Mouse (Mus musculus) gastrocnemius, adult 2 months (tissue): ENCODE measurements around the gene Bckdha. TPM values are rescaled to one million over a fixed set of nuclear protein-coding genes. Genes with fewer than 3 reads are reported as not detected.

ENCODE experiments used
- DNase-seq: peaks from one replicate; pipeline ENCODE4 v3.0.0; 2022
- H3K27ac ChIP-seq: fragments of 200-600 bp; 2 replicates; pipeline ENCODE4 v1.8.1; 2022; ENCODE audit warnings: mild to moderate bottlenecking
- H3K4me3 ChIP-seq: fragments of 200-600 bp; 2 replicates; pipeline ENCODE4 v1.8.1; 2022; ENCODE audit warnings: mild to moderate bottlenecking, moderate library complexity
- CTCF ChIP-seq: fragments of 200-600 bp; IDR thresholded peaks from 2 replicates; pipeline ENCODE4 v1.8.1; 2022; ENCODE audit warnings: antibody characterized with exemption, mild to moderate bottlenecking, moderate library complexity
- intact Hi-C: fragments of 180-260 bp; cut with DNase I; formaldehyde crosslinking; loops from one replicate; pipeline ENCODE4 v1.15.1; 2025
- long read RNA-seq, 2 experiments: library from polyadenylated mRNA; stranded (forward); transcript quantifications; one replicate each; pipeline ENCODE4 v2.0.0; 2021
- total RNA-seq, 2 experiments: library from RNA; stranded (reverse); gene quantifications; 2 replicates each; pipeline ENCODE4 v1.2.3; 2021

Bckdha gene
- total RNA-seq: 100 to 1,000 TPM; 103 to 152 TPM
- long read RNA-seq, experiment 1, transcript Bckdha-201 (9 exons, 1,899 nt): major isoform, 109 of 130 reads
- long read RNA-seq, experiment 1, partial matches to known transcripts: 17 of 130 reads
- long read RNA-seq, experiment 1, other reads (novel, unspliced or antisense): 4 of 130 reads
- long read RNA-seq, experiment 2, transcript Bckdha-201 (9 exons, 1,899 nt): major isoform, 133 of 152 reads
- long read RNA-seq, experiment 2, partial matches to known transcripts: 13 of 152 reads
- long read RNA-seq, experiment 2, other reads (novel, unspliced or antisense): 6 of 152 reads

DNA sequence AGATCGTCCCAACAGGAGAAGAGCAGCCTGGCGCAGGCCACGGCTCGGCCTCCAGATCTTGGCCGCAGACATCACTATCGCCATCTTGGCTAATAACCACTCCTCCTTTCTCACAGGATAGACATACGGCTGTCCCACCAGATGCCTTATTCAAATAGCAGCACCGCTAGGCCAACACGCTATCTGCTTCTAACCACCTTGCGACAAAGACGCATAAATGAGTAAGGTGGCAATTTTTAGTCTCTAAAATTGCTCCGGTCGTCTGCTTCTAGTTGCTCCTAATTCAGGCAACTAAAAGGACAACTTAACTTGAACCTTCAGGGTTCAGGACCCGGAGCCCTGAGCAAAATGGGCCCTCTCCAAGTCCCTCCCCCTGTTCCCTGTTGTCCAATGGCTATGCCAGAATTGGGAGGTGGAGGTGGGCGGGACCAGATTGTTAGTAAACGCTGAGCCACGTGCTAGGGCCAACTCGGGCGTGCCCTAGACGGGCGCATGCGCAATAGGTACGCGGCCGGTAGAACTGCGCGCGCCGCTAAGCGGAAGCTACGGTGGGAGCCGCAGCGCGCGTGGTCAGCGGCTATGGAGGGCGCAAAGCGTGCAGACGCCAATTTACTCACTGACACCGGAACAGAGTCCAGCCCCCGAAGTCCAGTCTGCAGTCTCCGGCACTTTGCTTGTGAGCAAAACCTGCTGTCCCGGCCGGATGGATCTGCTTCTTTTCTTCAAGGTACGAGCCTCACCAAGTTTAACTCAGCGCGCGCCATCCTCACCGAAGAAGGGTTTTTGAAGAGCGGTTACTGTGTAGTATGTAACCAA is at the start of gene Bckdha, which contains the start of gene Exosc5:
Gene Bckdha, minus strand, starts transcription at position 325 of the 816 bp plus-strand sequence.
Gene Exosc5, plus strand, starts transcription at position 508 of the 816 bp plus-strand sequence.
- no peak for TF ChIP-seq CTCF
- Histone ChIP-seq H3K27ac (peak within 1 kb of the TSS; percentile 99), H3K4me3 (peak within 1 kb of the TSS; percentile 95)
- peak; percentile 100 for DNase-seq
- intact Hi-C loops: no loop called here

- no peak for TF ChIP-seq CTCF
- peak; percentile 69 for DNase-seq
- Histone ChIP-seq H3K27ac (peak overlapping the region; percentile 84), H3K4me3 (peak overlapping the region; percentile 53)
- intact Hi-C loops: loop anchor here (2.0 kb wide), 1 partner anchor 19 kb away; no protein-coding TSS in a partner anchor
Measured at GRCm38 (mm10) chr7:25707581-25708292, 49.0 kb upstream of the Bckdha start.

GRCm38 (mm10) chr7:25706578-25707170 is 47.9 kb upstream of the Bckdha start:
- intact Hi-C loops: loop anchor here (2.0 kb wide), 1 partner anchor 18 kb away; no protein-coding TSS in a partner anchor
- Histone ChIP-seq H3K27ac (peak overlapping the region; percentile 84), H3K4me3 (no peak overlapping the region)
- DNase-seq: no peak
- no peak for TF ChIP-seq CTCF

DNA sequence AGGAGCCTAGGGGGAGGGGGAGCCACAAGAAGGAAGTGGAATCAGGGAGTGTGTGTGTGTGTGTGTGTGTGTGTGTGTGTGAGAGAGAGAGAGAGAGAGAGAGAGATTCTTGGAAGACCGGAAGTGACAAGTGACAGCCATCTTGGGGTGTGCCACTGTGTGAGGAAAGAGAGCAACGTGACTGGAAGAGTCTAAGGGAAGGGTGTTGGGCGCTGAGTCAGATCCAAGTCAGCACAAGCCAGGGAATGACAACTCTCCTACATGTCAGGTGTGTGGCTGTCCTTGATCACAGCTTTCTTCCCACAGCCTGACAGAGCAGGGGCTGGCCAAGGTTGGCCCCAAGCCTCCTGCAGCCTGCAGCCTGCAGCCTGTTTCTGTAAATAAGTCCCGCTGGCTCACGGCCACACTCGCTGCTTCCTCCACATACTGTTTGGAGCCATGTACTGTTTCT is 47.0 kb upstream of the Bckdha start:
- H3K27ac ChIP-seq: peak overlapping the region; percentile 84
- no peak for TF ChIP-seq CTCF
- DNase-seq: no peak

GRCm38 (mm10) chr7:25704716-25705364 is 46.1 kb upstream of the Bckdha start:
- Histone ChIP-seq H3K27ac (no peak overlapping the region), H3K4me3 (peak overlapping the region; percentile 64)
- peak; percentile 44 for DNase-seq

More for the DNA sequence above, 47.0 kb upstream of the Bckdha start:
- intact Hi-C loops: loop anchor here (2.0 kb wide), 1 partner anchor 17 kb away; no protein-coding TSS in a partner anchor
- H3K4me3 ChIP-seq: no peak overlapping the region

GRCm38 (mm10) chr7:25703793-25704494 is 45.2 kb upstream of the Bckdha start:
- DNase-seq: no peak
- intact Hi-C loops: no loop called here
- H3K27ac ChIP-seq: peak overlapping the region; percentile 13; the same call in 1 of the 2 replicates
- no peak for TF ChIP-seq CTCF
- H3K4me3 ChIP-seq: peak overlapping the region; percentile 17; the same call in 1 of the 2 replicates

More at GRCm38 (mm10) chr7:25704716-25705364, 46.1 kb upstream of the Bckdha start:
- no peak for TF ChIP-seq CTCF
- intact Hi-C loops: no loop called here

GRCm38 (mm10) chr7:25702350-25702749 is 43.6 kb upstream of the Bckdha start:
- no peak overlapping the region for H3K27ac ChIP-seq
- intact Hi-C loops: no loop called here
- H3K4me3 ChIP-seq: no peak overlapping the region
- peak; percentile 27; the same call in 1 of the 2 replicates for TF ChIP-seq CTCF
- no peak for DNase-seq

DNA sequence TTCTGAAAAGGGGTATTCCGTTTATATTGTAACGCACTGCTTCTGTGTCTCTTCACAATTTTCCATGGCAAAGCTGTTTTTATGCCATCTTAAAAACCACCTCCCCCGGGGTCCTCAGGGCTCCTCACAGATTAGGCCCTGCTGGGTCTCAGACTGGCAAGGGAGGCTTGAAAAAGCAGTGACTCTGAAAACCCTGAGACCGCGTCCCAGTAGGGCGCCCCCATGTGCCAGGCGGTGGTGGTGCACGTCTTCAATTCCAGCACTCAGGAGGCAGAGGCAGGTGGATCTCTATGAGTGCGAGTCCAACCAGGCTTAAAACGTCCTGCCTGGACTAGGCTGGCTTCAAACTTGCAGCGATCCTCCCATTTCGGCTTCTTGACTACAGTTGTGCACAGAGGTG is 42.0 kb upstream of the Bckdha start:
- intact Hi-C loops: no loop called here
- peak; percentile 30; the same call in 1 of the 2 replicates for TF ChIP-seq CTCF
- DNase-seq: no peak
- no peak overlapping the region for H3K27ac ChIP-seq
- H3K4me3 ChIP-seq: no peak overlapping the region

DNA sequence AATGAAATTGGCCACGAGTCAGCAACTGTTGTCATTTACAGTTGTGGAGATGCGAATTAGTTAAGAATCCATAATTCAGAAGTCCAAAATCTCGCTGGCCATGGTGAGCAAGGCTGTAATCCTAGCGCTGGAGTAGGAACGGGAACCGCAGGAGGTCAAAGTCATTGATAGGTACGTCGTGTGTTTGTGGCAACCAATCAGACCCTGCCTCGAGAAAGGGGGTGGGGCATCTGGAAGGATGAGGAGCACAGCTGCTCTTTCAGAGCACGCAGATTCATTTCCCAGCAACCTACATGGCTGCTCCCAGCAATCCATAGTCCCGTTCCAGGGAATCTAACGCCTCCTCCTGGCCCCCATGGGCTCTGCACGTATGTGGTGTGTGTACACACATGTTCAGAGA is 41.1 kb upstream of the Bckdha start:
- TF ChIP-seq CTCF: no peak
- no peak overlapping the region for H3K4me3 ChIP-seq
- intact Hi-C loops: no loop called here
- no peak for DNase-seq
- no peak overlapping the region for H3K27ac ChIP-seq

DNA sequence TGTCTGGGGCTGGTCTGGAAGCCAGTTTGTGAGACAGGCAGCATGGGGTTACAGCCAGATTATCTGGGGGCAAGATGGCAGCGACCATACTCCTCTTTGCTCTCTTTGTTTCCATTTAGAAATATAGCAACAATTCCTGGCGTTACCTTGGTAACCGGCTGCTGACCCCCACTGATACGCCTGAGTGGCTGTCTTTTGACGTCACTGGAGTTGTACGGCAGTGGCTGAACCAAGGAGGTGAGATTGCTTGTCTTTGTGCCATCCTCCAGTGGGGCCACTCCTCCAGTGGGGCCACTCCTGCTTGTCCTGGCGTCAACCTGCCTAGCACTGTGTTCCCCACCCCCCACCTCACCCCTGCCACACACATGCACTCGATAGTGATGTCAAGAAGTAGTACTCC is 35.3 kb upstream of the Bckdha start:
- H3K27ac ChIP-seq: no peak overlapping the region
- no peak for DNase-seq

GRCm38 (mm10) chr7:25690051-25690450 is 31.3 kb upstream of the Bckdha start:
- peak overlapping the region; percentile 90; the same call in 1 of the 2 replicates for H3K27ac ChIP-seq
- peak overlapping the region; percentile 82 for H3K4me3 ChIP-seq
- TF ChIP-seq CTCF: no peak
- no peak for DNase-seq
- intact Hi-C loops: no loop called here

More for the DNA sequence above, 35.3 kb upstream of the Bckdha start:
- no peak overlapping the region for H3K4me3 ChIP-seq
- TF ChIP-seq CTCF: no peak
- intact Hi-C loops: no loop called here
